Mouse (Mus musculus): ENCODE data around the gene Lnpk.

Lnpk gene

DNA sequence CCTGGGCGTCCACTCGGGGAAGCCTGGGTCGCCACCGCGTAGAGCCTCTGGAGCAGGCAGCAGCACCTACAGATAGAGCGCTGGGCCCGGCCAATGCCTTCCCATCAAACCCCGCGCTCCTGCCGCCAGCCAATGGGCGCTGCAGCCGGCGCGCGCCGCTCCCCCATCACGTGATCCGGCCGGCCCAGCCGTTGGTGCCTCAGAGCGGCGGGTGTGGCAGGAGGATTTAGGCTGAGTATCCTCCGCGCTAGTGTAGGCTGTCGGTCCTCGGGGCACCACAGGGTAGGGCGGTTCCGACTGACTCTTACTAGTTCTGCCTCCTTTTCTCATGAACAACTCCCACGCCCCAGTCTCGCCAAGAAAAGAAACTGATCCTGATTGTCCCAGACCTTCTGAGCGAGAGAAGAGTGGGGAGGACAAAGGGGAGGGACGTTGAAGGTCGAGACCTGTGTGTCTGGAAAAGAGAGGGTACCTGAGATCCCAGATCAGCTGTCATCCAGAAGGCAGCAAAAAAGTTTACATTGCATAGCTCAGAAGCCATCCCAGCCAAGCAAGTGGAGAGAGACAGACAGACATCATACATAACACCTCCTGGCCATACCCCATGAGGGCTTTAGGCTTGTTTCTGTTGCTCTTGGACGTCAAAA lies at the start of gene Lnpk:
Gene Lnpk (minus strand): TSS at position 593 of the 647 bp plus-strand sequence.
- DNase-seq: peak; percentile 93

GRCm38 (mm10) chr2:74620368-74620767 lies 41.1 kb upstream of the Lnpk start:
- no peak for DNase-seq

DNA sequence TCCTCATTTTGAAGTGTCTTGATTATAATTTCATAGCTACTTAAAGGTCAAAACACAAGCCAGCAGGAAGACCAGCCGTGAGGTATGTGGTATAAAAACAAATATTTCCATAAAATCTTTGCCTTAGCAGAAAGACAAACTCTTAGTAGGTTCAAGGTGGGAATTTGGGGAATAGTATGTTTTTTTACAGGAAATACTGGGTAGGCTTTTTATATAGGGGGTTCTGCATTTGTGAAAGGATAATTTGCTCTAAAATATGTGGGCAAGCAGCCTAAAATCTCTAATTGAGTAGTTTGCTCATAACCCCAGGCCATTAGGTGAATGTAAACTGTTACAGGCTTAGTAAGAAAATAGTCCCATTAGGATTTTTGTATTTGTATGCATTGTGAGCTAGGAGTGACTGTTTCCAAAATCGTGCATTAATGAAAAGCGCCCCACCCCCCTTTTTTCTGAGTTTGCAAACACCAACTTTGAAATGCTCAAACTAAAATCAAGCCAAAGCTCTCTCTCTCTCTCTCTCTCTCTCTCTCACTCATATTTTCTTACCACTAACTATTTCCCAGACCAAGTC lies 40.5 kb upstream of the Lnpk start:
- DNase-seq: no peak

GRCm38 (mm10) chr2:74617706-74618105 lies 38.5 kb upstream of the Lnpk start:
- DNase-seq: no peak

- DNase-seq: no peak
These were observed 32.2 kb upstream of the Lnpk start for GRCm38 (mm10) chr2:74611406-74611805.

- DNase-seq: no peak
These were observed 30.1 kb upstream of the Lnpk start for GRCm38 (mm10) chr2:74609350-74609749.

DNA sequence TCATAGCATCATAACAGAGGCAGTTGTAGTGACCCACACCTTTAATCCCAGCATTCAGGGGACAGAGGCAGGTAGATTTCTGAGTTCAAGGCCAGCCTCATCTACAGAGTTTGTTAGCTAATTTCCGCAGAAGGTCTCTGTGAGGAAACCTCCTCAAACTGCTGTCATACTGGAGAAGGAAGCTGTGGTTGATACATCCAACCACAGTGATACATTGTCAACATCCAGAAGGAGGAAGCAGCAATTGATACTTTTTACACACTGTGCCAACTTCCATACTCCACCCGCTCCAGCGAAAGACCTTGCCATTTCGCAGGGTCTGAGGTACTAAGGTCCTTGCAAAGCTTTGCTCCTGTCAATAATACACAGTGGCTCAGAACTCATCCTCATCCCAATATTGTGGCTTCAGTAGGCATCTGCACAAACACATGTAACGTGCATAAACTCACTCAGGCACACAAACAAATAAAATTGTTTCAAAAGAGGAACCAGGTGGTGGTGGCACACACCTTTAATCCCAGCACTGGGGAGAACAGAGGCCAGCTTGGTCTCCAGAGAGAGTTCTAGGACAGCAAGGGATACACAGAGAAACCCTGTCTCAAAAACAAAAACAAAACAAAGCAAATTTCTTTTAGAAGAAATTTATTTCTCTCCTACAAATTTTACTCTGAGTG lies 27.0 kb upstream of the Lnpk start:
- DNase-seq: no peak

GRCm38 (mm10) chr2:74604011-74604410 lies 24.8 kb upstream of the Lnpk start:
- no peak for DNase-seq

DNA sequence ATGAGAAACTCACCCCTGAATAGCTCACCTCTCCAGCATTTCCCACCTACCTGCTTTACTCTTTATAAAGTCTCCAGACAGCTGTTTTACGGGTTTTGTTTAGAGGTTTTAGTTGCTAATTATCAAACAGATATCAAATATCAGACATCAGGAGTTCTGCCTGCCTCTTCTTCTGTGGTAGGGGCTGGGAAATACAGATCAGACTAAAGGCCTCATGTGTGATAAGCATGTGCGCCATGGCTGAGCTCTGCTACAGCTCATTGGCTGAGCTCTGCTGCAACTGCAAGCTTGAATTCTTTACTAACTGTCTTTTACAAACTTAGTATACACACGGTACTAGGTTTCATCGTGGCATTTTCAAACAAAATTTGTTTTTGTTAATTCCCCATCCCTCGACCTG lies 23.2 kb upstream of the Lnpk start:
- DNase-seq: no peak

DNA sequence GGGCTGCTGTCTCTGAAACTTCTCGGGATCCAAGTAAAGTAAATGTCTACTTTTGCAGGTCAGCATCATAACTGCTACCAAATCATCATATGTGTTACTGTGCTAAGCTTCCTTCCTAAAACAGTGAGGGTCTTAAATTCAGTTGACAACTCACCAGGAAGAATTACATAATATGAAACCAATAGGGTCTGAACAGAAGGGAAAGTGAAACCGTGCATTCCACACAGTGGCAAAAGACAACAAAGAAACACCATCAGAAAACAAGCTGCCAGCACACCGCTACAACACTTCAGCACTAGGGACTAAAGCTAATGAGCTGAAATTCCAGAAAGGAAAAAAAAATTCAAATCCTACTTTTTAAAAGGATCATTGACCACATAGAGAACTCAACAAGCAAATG lies 17.9 kb upstream of the Lnpk start:
- DNase-seq: no peak

DNA sequence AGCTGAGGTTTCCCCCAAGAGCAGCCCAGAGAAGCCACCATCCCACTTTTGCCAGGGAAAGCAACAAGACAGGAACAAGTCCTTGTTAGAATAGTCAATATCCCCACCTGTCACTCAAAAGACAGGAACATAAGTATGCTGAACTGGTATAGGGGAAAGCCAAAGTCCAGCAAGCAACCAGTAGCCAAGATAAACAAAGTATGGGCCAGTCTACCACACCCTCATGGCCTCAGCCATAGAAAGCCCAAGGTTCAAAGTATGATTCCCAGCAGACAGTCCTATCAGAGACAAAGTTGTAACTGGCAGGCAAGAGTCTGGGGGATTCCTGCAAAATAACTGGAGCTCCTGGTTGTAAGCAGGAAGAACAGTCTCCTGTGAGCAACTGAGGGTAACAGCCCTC lies 16.9 kb upstream of the Lnpk start:
- no peak for DNase-seq

- peak; percentile 41 for DNase-seq
These were observed 941 bp downstream of the Lnpk start for GRCm38 (mm10) chr2:74578146-74578842.

DNA sequence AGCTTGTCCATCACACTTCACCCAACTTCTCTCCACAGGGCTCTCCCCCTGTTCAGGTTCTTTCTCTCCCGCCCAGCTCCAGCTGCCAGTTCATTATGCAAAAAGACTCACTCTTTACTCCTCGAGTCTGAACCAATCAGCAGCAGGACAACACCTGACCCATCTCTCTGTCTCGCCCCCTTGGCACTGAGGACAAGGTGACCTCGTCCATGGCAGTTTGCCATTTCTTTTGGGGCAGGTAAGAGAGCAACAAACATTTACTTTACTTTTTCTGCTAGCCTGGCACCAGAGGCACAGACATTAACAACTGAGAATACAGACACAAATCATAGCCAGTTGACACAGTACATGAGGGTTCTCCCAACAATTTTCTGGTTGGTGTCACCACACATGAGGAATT lies 8.8 kb downstream of the Lnpk start:
- no peak for DNase-seq

DNA sequence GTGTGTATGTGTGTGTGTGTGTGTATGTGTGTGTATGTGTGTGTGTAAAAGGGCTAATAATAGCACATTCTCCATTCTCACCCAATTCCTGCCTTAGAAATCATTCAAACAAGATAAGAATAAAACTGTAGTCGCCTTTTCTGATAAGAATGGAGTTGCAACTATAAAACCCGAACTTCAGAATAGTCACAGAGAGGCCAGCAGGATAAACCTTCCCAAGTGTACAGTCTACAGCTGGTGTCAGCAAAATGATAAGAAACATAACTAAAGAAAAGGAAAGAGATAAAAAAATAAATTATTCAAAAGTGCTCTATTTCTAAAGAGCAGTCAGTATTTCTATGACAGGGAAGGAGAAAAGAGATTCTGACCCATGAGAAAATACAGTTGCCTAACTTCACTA lies 19.4 kb downstream of the Lnpk start:
- no peak for DNase-seq

DNA sequence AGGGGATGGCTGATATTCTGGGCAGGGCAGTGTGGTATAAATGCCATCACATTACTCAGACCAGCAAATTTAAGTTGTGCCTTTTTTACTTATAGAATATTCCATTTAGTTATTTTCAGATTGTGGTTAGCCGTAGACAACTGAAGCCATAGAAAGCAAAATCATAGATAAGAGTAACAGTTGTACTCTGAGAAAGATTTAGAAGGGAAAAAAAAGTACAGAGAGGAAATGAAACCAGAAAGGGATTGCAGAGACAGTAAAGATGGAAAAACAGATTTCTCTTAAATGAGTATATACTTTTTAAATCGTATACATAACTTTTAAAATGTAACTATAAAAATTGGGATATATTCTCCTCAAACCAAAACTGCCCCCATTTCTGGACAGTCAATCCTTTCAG lies 20.1 kb downstream of the Lnpk start:
- no peak for DNase-seq

DNA sequence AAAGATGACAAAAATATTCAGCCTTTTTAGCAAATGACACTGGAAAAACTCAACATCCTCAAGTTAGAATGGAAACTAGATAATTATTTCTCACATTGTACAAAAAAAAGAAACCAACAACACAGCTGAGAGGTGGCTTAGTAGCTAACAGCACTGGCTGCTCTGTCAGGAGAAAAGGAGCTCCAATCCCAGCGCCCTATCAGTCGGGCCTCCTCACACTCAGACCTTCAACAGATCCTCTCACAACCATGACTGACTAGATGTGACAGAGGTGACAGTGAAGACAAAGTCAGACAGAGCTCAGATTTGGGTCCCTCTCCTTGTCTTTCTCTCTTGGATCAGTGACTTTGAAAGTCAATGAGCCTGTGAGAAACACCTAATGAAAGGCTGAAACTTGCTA lies 21.8 kb downstream of the Lnpk start:
- DNase-seq: no peak

DNA sequence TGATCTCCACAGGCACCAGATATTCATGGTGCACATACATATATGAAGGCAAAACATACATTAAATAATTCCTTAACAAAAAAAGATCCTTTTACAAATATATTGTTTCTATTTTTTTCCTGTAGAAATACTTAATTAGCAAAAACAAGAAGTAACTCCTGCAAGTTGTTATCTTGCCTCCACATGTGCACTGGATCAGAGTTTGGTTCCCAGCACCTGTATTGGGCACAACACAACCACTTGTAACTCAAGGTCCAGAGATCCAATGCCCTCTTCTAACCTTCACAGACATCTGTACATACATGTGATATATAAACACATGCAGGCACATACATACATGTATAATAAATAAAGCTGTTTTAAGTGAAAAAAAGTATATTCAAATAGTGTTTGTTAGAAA lies 27.3 kb downstream of the Lnpk start:
- no peak for DNase-seq

- DNase-seq: no peak
These were observed 30.9 kb downstream of the Lnpk start for GRCm38 (mm10) chr2:74548306-74548705.

DNA sequence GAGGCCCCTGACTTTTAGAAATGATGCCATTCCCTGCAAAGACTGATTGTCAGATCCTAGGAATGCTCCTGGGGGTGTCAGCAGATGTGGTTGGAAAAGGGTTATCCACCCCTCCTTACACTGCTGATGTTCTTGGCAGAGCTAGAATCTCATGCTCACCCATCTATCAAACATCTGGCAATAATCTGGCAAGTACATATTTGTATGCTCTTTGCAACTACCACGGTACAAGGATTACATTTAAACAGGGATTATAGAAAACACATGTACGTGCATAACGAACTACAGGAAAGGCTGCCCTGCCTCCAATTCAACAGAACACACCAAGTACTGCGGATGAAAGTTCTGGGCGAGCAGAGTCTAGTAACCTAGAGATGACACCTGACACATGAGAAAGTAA lies 70.9 kb downstream of the Lnpk start:
- DNase-seq: no peak

GRCm38 (mm10) chr2:74506439-74506838 lies 72.8 kb downstream of the Lnpk start:
- no peak for DNase-seq

GRCm38 (mm10) chr2:74500307-74500706 lies 78.9 kb downstream of the Lnpk start:
- DNase-seq: no peak

GRCm38 (mm10) chr2:74497851-74498250 lies 81.4 kb downstream of the Lnpk start:
- DNase-seq: no peak

- DNase-seq: no peak
These were observed 87.8 kb downstream of the Lnpk start for GRCm38 (mm10) chr2:74491426-74491825.

- no peak for DNase-seq
These were observed 89.0 kb downstream of the Lnpk start for GRCm38 (mm10) chr2:74490186-74490585.
